Mouse (Mus musculus): ENCODE data around the gene Gm17364. TPM values are rescaled to one million over a fixed set of nuclear protein-coding genes. Genes with fewer than 3 reads are reported as not detected.

The Gm17364 gene
- polyA plus RNA-seq, 1 experiment from 2014 or later = not detected

GRCm38 (mm10) chr13:41231389-41231983, 42.3 kb downstream of the Gm17364 start:
- ATAC-seq = no peak
- 84% methylated on average over 12 of the region's 12 CpGs for WGBS
- Histone ChIP-seq H3K4me1 (replicated peaks) (no peaks in the 10 kb centered on the region), H3K4me3 (replicated peaks) (no peak overlapping the region), H3K27me3 (replicated peaks) (no peaks in the 10 kb centered on the region), H3K9ac (no peak overlapping the region), H3K27ac (no peak overlapping the region), H3K4me2 (replicated peaks) (no peak overlapping the region), H3K36me3 (no peaks in the 10 kb centered on the region), H3K9me3 (no peaks in the 10 kb centered on the region)

GRCm38 (mm10) chr13:41230256-41230655, 43.5 kb downstream of the Gm17364 start:
- Histone ChIP-seq H3K9me3 (no peaks in the 10 kb centered on the region), H3K27me3 (replicated peaks) (no peaks in the 10 kb centered on the region), H3K4me1 (replicated peaks) (no peaks in the 10 kb centered on the region), H3K4me2 (replicated peaks) (no peak overlapping the region), H3K36me3 (no peaks in the 10 kb centered on the region), H3K9ac (no peak overlapping the region), H3K27ac (no peak overlapping the region), H3K4me3 (replicated peaks) (no peak overlapping the region)
- WGBS = 86% methylated on average over 5 of the region's 5 CpGs
- no peak for ATAC-seq

- ATAC-seq = no peak
- Histone ChIP-seq H3K9me3 (no peaks in the 10 kb centered on the region), H3K36me3 (no peaks in the 10 kb centered on the region), H3K27ac (no peak overlapping the region), H3K9ac (no peak overlapping the region), H3K27me3 (replicated peaks) (no peaks in the 10 kb centered on the region), H3K4me2 (replicated peaks) (no peak overlapping the region), H3K4me1 (replicated peaks) (no peaks in the 10 kb centered on the region), H3K4me3 (replicated peaks) (no peak overlapping the region)
- 86% methylated on average over 5 of the region's 5 CpGs for WGBS
Measured at GRCm38 (mm10) chr13:41228060-41228459, 45.7 kb downstream of the Gm17364 start.

- no peaks in the 10 kb centered on the region for H3K27me3 ChIP-seq (replicated peaks)
- H3K4me1 ChIP-seq (replicated peaks) = no peaks in the 10 kb centered on the region
- WGBS = 58% methylated on average over 5 of the region's 5 CpGs
- no peak overlapping the region for H3K4me2 ChIP-seq (replicated peaks)
- no peaks in the 10 kb centered on the region for H3K36me3 ChIP-seq
- H3K4me3 ChIP-seq (replicated peaks) = no peak overlapping the region
- ATAC-seq = no peak
- H3K9me3 ChIP-seq = no peaks in the 10 kb centered on the region
- H3K9ac ChIP-seq = no peak overlapping the region
- no peak overlapping the region for H3K27ac ChIP-seq
Measured at GRCm38 (mm10) chr13:41226513-41226912, 47.3 kb downstream of the Gm17364 start.

Other genes starting within 250 kb of the Gm17364 start
- 0.14 and 0.31 TPM in 2 replicates for gene Mak, start 194.3 kb downstream of the Gm17364 start, polyA plus RNA-seq (2015; fragmentation: Nextera tagmentation; extraction: Ambion mirVana)
- gene Gcm2, start 162.9 kb downstream of the Gm17364 start, polyA plus RNA-seq (2015; fragmentation: Nextera tagmentation; extraction: Ambion mirVana) = 0.06 TPM in 1 of 2 replicates, not detected in the other
- 0.13 and 0.23 TPM in 2 replicates for gene Sycp2l, start 159.7 kb downstream of the Gm17364 start, polyA plus RNA-seq (2015; fragmentation: Nextera tagmentation; extraction: Ambion mirVana)
- gene Elovl2, start 53.6 kb downstream of the Gm17364 start, polyA plus RNA-seq (2015; fragmentation: Nextera tagmentation; extraction: Ambion mirVana) = 7.7 and 8.1 TPM in 2 replicates
- gene Smim13, start 24.1 kb downstream of the Gm17364 start, polyA plus RNA-seq (2015; fragmentation: Nextera tagmentation; extraction: Ambion mirVana) = 11.0 and 11.8 TPM in 2 replicates
- 38.4 and 41.4 TPM in 2 replicates for gene Nedd9, start 213.4 kb upstream of the Gm17364 start, polyA plus RNA-seq (2015; fragmentation: Nextera tagmentation; extraction: Ambion mirVana)